Mouse (Mus musculus) embryonic facial prominence, embryonic 11.5 days (tissue): ENCODE results near the gene Pitpnm1. TPM values are rescaled to one million over a fixed set of nuclear protein-coding genes. Genes with fewer than 3 reads are reported as not detected.
"Not testable (repeated sequence)": the region's sequence is repeated elsewhere in the genome, so short reads cannot be mapped to it uniquely, and the experiment has no call there.

Experiments used
- ATAC-seq: fragments of 200-750 bp; cut with Nextera tagmentation; replicated peaks from 2 replicates; pipeline ENCODE4 v1.8.0; 2017; ENCODE audit warnings: low read depth; ENCODE audit not compliant: insufficient number of reproducible peaks, low FRiP score, low TSS enrichment
- DNase-seq: peaks from one replicate; pipeline ENCODE4 v3.0.0-alpha.2; 2015; ENCODE audit warnings: low spot score
- H3K27ac ChIP-seq: fragments of 300-500 bp; sonication (generic); replicated peaks from 2 replicates; pipeline ENCODE4 v1.5.1; 2014; ENCODE audit warnings: mild to moderate bottlenecking, low read depth, low read length, control low read depth
- H3K27me3 ChIP-seq: fragments of 300-500 bp; sonication (generic); 2 replicates; pipeline ENCODE4 v1.6.1; 2014; ENCODE audit warnings: mild to moderate bottlenecking, low read length, moderate library complexity, mixed read lengths; ENCODE audit not compliant: control insufficient read depth, insufficient read depth
- H3K36me3 ChIP-seq: fragments of 300-500 bp; sonication (generic); replicated peaks from 2 replicates; pipeline ENCODE4 v1.6.1; 2014; ENCODE audit warnings: low read depth, mild to moderate bottlenecking, low read length, moderate library complexity, mixed read lengths; ENCODE audit not compliant: control insufficient read depth, insufficient read depth
- H3K4me1 ChIP-seq: fragments of 300-500 bp; sonication (generic); 2 replicates; pipeline ENCODE4 v1.6.1; 2014; ENCODE audit warnings: low read length, mixed read lengths; ENCODE audit not compliant: control insufficient read depth, insufficient read depth
- H3K4me2 ChIP-seq: fragments of 300-500 bp; sonication (generic); 2 replicates; pipeline ENCODE4 v1.6.1; 2014; ENCODE audit warnings: low read depth, mild to moderate bottlenecking, control low read depth, low read length, moderate library complexity
- H3K4me3 ChIP-seq: fragments of 300-500 bp; sonication (generic); 2 replicates; pipeline ENCODE4 v1.5.1; 2014; ENCODE audit warnings: low read depth, low read length, control low read depth
- H3K9ac ChIP-seq: fragments of 300-500 bp; sonication (generic); replicated peaks from 2 replicates; pipeline ENCODE4 v1.6.1; 2014; ENCODE audit warnings: mild to moderate bottlenecking, control low read depth, low read length
- H3K9me3 ChIP-seq: fragments of 300-500 bp; sonication (generic); replicated peaks from 2 replicates; pipeline ENCODE4 v1.6.1; 2016; ENCODE audit warnings: mild to moderate bottlenecking, low read length, inconsistent platforms, mixed read lengths; ENCODE audit not compliant: control insufficient read depth
- WGBS: fragments of 180-500 bp; shearing (Covaris S2); extraction: QIAGEN DNeasy Blood & Tissue Kit; methylation state at CpG from one replicate; pipeline ENCODE4 v1.1.7; 2014; 5-methylcytosine and 5-hydroxymethylcytosine counted together
- polyA plus RNA-seq: library from polyadenylated mRNA; unstranded; fragments of >200 nt; fragmentation: Nextera tagmentation; extraction: Ambion mirVana; gene quantifications from 2 replicates; pipeline ENCODE4 v1.2.1, GENCODE M21; 2014

Pitpnm1 gene
- polyA plus RNA-seq, 1 experiment from 2014 or later: 6.3 TPM

DNA sequence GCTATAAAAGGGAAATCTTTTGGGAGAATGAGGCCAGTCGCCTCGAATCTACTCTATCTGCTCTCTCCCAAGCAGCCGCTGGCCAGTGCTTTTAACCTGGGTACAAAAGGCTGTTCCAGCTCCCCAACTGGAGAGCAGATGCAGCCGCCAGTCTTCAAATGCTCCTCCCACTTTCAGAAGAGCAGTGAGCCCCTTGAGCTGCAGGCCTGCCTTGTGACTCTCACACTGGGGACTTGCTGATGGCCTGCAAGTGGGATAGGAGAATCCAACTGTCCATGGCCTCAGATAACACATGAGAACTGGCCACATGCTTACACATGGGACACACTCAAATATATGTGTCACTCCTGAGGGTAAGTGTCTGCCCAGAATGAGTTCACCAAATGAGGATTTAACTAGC is 43.1 kb upstream of the Pitpnm1 start:
- no peak for ATAC-seq
- no peak overlapping the region for H3K4me3 ChIP-seq
- H3K27me3 ChIP-seq: no peaks in the 10 kb centered on the region
- no peaks in the 10 kb centered on the region for H3K9me3 ChIP-seq
- WGBS: 39% methylated on average over 4 of the region's 4 CpGs
- no peak for DNase-seq
- H3K27ac ChIP-seq: no peak overlapping the region
- H3K36me3 ChIP-seq: no peaks in the 10 kb centered on the region
- H3K4me1 ChIP-seq: no peaks in the 10 kb centered on the region
- H3K9ac ChIP-seq: no peak overlapping the region
- no peak overlapping the region for H3K4me2 ChIP-seq

DNA sequence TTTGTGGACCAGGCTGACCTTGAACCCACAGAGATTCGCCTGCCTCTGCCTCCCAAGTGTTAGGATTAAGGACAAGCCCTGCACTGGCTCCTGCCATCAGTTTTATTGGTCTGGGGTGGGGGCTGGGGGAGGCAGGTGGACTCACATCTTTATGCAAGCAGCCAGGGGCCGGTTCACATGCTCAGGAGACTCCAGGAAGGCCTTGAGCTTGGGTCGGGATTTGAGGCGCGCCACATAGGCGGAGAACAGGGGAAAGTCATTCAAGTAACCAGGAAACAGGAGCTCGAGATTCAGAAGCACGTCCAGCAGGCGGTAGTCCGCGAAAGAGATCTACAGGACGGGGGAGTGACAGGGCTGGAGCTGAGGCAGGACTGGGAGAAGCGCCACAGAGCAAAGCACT is 42.4 kb upstream of the Pitpnm1 start:
- DNase-seq: no peak
- no peak for ATAC-seq
- no peaks in the 10 kb centered on the region for H3K4me1 ChIP-seq
- H3K9me3 ChIP-seq: no peaks in the 10 kb centered on the region
- no peak overlapping the region for H3K4me2 ChIP-seq
- H3K4me3 ChIP-seq: no peak overlapping the region
- H3K27ac ChIP-seq: no peak overlapping the region
- 80% methylated on average over 13 of the region's 13 CpGs for WGBS
- no peak overlapping the region for H3K9ac ChIP-seq
- H3K27me3 ChIP-seq: no peaks in the 10 kb centered on the region
- no peaks in the 10 kb centered on the region for H3K36me3 ChIP-seq

- Histone ChIP-seq H3K4me2 (no peak overlapping the region), H3K27me3 (no peaks in the 10 kb centered on the region), H3K9ac (no peak overlapping the region), H3K36me3 (no peaks in the 10 kb centered on the region), H3K4me1 (no peaks in the 10 kb centered on the region), H3K4me3 (no peak overlapping the region), H3K27ac (no peak overlapping the region), H3K9me3 (no peaks in the 10 kb centered on the region)
- no peak for DNase-seq
- WGBS: 91% methylated on average over 7 of the region's 7 CpGs
- ATAC-seq: no peak
These were observed 41.8 kb upstream of the Pitpnm1 start for GRCm38 (mm10) chr19:4057962-4058361.

- no peak overlapping the region for H3K4me3 ChIP-seq
- no peak overlapping the region for H3K27ac ChIP-seq
- H3K4me1 ChIP-seq: no peaks in the 10 kb centered on the region
- ATAC-seq (no peak), DNase-seq (no peak)
- WGBS: 91% methylated on average over 5 of the region's 5 CpGs
- no peaks in the 10 kb centered on the region for H3K9me3 ChIP-seq
- no peak overlapping the region for H3K9ac ChIP-seq
- H3K27me3 ChIP-seq: no peaks in the 10 kb centered on the region
- no peak overlapping the region for H3K4me2 ChIP-seq
- no peaks in the 10 kb centered on the region for H3K36me3 ChIP-seq
These were observed 41.2 kb upstream of the Pitpnm1 start for GRCm38 (mm10) chr19:4058581-4058980.

DNA sequence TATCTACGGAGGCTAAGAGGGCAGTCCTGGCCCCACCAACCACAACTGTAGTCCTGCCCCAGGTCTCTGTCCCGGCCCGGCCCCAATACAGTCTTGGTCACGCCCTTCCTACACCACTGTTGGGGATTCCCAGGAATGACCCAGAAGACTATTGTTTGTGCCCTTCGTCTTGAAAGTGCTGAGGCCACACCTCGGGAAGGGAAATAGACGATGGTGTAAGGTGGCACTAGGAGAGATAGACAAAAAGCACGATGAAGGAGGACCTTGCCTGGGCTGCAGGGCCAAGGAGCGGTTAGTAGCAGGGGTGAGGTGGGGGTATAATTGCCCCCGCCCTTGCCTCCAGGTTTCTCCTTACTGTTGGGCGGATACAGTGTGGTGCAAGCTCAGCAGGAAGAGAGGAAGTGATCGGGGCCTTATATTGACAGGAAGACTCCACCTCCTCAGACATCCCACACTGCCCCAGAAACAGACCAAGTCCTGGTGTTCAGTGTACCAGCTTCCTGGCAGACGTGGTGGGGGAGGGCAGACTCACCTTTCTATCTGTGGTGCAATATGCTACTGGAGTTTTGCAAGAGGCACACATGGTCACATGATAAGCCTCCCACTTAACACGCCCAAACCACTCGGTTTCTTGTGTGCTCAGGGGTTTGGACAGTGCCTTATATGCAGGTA is 40.6 kb upstream of the Pitpnm1 start, which contains the start of gene Gstp3:
Gene Gstp3 (minus strand): TSS at position 501 of the 672 bp plus-strand sequence.
- Histone ChIP-seq H3K27me3 (no peaks in the 10 kb centered on the region), H3K27ac (no peak within 1 kb of the TSS), H3K4me2 (no peak within 1 kb of the TSS), H3K4me3 (no peak within 1 kb of the TSS), H3K9ac (no peak within 1 kb of the TSS), H3K36me3 (no peaks in the 10 kb centered on the region), H3K9me3 (no peaks in the 10 kb centered on the region), H3K4me1 (no peaks in the 10 kb centered on the region)
- DNase-seq (no peak), ATAC-seq (no peak)
- 83% methylated on average over 15 of the region's 15 CpGs for WGBS

DNA sequence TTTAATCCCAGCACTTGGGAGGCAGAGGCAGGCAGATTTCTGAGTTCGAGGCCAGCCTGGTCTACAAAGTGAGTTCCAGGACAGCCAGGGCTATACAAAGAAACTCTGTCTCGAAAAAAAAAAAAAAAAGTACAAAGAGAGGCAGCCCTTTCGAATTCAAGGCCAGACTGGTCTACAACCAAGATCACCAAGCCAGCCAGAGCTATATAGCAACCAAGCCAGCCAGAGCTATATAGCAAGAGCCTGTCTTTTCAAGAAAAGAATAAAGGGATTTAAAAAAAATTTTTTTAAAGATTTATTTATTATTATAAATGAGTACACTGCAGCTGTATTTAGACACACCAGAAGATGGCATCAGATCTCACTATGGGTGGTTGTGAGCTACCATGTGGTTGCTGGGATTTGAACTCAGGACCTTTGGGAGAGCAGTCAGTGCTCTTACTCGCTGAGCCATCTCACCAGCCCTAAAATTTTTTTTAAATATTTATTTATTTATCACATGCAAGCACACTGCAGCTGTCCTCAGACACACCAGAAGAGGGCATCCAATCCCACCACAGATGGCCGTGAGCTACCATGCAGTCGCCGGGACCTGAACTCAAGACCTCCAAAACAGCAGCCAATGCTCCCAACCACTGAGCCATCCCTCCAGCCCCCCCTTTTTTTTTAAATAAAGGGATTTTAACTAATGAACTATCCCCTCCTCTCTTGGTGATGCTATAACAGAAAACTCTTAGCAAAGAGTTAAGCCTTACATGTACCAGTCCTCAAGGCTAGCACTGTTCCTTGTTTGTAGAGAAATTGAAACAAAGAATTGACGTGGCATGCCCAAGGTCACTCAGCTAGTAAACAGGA is 39.5 kb upstream of the Pitpnm1 start:
- H3K4me1 ChIP-seq, H3K27me3 ChIP-seq, H3K9me3 ChIP-seq, H3K4me2 ChIP-seq, H3K9ac ChIP-seq, DNase-seq, H3K36me3 ChIP-seq, ATAC-seq, H3K27ac ChIP-seq, H3K4me3 ChIP-seq: not testable (repeated sequence)
- WGBS: 86% methylated on average over 8 of the region's 8 CpGs

DNA sequence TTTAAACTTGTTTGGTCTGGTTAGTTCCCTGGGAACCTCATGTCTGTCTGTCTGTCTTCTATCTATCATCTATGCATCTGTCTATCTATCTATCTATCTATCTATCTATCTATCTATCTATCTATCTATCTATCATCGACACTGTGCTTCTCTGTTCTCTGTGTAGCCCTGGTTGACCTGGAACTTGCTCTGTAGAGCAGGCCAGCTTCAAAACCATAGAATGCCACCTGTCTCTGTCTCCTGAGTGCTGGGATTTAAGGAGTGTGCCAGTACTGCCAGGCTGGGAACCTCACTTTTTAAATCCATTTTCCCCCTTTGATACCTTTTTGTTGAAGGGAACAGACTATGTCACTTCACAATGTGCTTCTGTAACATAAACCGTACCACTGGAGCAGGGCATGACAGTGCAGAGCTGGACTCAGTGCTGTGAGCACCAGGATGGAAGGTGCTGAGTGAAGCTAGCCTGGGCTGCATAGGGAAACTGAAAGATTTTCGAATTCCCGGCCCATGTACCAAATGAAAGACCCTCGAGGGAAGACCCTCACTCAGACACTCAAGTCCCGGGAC is 38.8 kb upstream of the Pitpnm1 start:
- ATAC-seq (no peak), DNase-seq (no peak)
- Histone ChIP-seq H3K9me3 (no peaks in the 10 kb centered on the region), H3K27me3 (no peaks in the 10 kb centered on the region), H3K4me2 (no peak overlapping the region), H3K4me1 (no peaks in the 10 kb centered on the region), H3K27ac (no peak overlapping the region), H3K4me3 (no peak overlapping the region), H3K36me3 (no peaks in the 10 kb centered on the region), H3K9ac (no peak overlapping the region)
- WGBS: 85% methylated on average over 5 of the region's 6 CpGs

- H3K4me2 ChIP-seq, H3K36me3 ChIP-seq, H3K9me3 ChIP-seq, H3K9ac ChIP-seq, DNase-seq, H3K4me1 ChIP-seq, ATAC-seq, H3K27ac ChIP-seq, H3K27me3 ChIP-seq, H3K4me3 ChIP-seq: not testable (repeated sequence)
- 86% methylated on average over 2 of the region's 4 CpGs for WGBS
These were observed 36.4 kb upstream of the Pitpnm1 start for GRCm38 (mm10) chr19:4063357-4063756.
